Mouse (Mus musculus) cerebellum, postnatal 36 days (tissue): ENCODE results near the gene Slc25a39.

Experiments
- DNase-seq, 2 experiments: peaks; one replicate each; pipeline ENCODE4 v3.0.0; 2021 to 2022; ENCODE audit warnings: mixed read lengths in 2 of 2

Slc25a39 gene

DNA sequence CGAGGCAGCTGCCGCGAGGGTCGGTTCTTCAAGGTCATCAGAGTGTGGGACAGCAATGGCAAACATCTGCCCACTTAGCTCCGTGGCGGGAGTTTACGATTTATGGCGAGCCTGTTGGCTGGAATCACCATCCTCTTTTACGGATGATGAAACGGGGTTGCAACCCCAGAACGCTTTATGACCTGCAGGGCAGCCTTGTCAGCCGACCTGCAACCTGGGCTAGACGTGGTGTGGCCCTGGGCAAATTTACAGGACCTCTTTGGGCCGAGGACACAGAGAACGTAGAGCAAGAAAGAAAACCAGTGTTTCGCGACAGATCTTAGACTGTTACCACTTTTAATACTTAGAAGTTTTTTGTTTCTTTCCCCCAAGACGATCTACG is at the start of gene Slc25a39:
Gene Slc25a39 (minus strand): TSS at position 113 of the 382 bp plus-strand sequence.
- DNase-seq, result no peak

DNA sequence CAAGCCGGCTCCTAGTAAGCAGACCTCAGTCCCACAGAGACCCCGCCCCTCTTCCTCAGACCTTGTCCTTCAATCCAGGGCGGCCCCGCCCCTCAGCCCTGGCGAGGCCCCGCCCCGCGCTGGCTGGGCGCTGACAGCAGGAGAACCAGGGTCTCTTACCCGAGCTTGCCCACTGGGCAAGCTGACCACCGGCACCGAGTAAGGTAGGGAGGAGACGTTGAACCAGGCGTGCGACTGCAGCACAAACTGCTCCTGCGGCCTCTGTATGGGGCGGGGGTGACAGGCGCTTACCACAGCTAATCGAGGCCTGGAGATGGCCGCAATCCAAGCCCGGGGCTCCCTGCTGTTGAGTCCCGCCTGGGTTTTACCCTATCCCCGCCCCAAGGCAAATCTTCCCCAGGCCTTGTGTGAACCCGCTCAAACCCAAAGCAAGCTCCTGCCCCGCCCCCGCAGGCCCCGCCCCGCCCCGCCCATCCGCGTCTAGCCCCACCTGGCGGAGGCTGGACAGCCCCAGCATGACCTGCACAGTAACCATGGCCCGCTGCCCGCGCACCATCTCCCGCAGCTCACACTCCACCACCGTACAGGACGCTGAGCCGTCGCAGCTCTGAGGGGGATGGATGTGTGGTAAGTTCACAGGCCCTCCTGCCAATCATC is 48.1 kb upstream of the Slc25a39 start:
- peak; percentile 57 to 77 for DNase-seq

DNA sequence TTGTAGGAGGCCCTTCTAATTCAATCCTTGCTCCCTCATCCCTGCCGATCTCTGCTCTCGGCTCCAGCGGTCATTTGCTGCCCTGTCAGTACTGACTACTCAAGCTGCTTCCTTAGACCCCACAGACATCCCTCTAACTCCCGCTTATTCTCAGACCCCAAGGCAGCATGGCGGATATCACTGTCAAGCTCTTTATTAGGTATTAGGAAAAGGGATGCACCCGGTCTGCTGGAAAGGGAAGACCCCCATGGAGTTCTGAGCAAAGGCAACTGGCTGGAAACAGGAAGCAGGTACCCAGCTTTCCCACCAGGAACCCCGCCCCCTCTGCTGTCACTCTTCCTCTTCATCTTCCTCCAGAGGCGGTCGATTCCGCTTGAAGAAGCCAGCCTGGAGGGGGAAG is 45.4 kb upstream of the Slc25a39 start:
- no peak for DNase-seq

DNA sequence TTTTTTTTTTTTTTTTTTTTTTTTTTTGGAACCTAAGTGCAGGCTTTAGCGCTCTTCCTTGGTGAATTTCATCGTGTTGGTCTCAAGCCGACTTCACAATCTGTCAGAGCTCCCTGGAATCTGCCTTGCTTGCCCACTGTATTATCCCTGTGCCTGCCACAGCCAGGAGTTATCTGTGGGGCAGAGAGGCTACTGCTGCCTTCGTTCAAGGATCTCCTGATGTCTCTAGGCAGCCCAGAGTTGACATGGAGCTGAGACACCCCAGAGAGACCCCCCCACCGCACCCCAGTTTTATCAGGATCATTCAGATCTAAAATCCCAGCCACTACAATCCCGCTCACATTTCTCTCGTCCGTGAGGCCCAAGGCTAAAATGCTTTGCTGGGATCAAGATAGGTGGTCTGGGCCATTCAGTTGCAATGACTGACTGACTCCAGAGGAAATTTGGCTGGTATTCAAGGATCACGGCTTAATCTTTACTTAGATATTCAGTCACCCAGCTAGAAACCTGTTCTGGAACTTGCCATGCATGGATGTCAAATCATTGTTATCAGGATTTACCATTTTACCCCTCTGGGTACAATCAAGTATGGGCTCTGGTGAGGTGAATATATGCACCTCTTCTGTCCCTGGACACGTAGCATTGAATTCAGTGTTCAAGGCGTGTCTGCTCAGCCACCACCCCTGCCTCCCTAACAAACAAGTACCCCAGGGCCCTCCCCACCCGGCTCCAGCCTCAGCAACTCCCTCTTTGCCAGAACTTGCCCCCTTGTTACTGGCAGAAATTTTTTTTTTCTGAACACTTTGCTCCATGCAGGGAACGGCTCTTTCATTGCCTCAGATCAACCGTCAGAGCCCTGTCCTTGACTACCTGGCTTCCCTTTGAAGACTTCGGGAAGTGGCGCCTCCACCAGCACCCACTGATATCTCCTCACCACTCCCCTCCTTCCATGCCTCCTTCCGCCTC is 41.6 kb upstream of the Slc25a39 start:
- DNase-seq, result peak; percentile 48 to 60

DNA sequence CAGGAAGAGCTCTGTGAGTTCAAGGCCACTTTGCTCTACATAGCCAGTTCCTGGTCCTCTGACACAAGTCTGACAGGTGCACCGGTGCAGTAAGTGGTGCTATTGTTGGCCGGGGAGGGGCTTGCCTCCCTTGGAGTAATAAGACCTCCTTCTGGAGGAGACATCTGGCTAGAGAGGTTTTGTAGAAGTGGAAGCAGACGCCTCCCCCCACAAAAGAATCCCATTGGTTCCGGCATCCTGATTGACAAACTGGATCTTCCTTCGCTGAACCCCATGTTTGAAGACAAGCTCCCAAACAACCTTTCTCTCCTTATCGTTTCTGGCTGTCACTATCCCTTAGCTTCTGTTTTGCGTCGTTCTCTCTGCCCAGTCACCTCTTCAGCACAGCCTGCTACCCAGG is 40.6 kb upstream of the Slc25a39 start:
- DNase-seq, result peak in 1 of 2 experiments; percentile 21

DNA sequence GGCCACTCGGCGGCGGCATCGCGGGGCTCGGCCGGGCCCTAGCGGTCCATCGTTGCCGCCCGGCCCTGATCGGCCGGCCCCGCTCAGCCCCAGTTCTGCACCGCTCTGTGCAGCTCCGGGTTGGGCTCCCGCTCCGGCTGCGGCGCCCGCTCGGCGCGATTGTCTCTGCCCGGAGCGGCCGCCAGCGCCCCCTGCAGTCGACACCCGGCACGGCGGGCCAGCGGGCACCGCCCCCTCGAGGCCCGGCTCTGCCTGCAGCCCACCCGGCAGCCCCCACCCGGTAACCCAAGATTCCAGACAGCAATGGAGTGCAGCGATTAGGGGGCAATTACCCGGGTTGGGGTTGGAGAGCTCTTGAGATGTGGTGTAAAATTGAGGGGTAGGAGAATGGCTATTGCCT is 39.8 kb upstream of the Slc25a39 start, which contains the start of gene Fam171a2:
Gene Fam171a2 (minus strand): TSS at position 186 of the 400 bp plus-strand sequence.
- peak; percentile 85 to 88 for DNase-seq

DNA sequence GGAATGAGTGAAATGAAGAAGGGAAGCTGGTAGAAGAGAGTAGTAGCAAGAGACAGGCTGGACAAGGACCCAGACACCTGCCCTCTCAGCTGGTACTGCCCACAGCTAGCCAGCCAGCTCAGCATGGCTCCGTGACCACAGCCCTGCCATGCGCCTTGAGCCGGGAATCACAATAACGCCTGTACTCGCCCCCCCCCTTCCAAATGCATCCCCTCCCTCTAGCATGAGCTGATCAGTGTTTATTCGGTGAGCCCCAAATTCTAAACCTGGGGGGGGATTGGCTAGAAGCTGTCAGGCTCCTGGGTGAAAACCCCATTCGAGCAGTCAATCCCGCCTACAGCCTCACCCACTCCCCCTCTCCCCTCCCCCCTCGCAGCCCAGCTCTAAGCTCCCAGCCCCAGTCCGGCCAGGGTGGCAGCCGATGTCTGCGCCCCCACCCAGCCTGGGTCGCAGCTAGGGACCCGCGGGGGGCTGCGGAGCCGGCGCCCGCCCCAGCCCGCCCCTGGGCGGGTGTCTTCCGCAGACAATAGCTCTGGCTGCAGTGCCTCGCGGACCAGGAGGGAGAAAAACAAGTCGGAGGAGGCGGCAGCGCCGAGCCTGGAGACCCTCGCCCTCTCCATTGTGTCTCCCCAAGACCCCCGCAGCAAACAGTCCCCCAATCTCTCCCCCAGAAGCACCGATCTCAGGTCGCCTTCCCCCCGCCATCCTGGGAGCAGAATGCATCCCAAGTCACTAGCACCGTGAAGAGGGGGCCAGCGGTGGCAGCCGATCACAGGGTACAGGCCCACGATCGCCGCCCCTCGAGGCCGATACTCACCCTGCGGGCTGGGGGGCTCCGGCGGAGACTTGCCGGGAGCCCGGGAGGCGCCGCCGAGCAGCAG is 39.1 kb upstream of the Slc25a39 start:
- DNase-seq, result peak; percentile 64 to 71

DNA sequence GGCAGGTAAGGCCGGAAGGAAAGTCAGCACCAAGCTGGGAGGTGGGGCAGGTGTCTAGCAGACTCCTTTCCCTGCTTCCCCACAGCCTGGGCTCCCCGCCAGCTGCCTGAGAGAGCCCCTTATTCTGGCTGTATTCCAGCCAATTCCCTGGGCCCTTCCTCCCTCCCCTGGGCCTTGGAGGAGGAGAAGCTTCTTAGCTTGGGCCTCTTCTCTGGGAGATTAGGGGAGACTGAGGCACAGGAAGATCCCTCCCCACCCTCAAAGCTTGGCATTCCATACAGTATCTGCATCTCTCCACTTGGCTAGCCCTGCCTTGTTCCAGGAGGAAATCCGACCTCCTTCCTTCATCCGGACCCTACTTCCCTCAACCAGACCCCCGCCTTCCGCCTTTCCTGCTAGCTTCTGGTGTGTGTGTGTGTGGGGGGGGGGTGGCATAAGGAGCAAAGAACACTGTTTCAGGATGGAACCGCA is 38.2 kb upstream of the Slc25a39 start:
- DNase-seq, result peak; percentile 32 to 50

DNA sequence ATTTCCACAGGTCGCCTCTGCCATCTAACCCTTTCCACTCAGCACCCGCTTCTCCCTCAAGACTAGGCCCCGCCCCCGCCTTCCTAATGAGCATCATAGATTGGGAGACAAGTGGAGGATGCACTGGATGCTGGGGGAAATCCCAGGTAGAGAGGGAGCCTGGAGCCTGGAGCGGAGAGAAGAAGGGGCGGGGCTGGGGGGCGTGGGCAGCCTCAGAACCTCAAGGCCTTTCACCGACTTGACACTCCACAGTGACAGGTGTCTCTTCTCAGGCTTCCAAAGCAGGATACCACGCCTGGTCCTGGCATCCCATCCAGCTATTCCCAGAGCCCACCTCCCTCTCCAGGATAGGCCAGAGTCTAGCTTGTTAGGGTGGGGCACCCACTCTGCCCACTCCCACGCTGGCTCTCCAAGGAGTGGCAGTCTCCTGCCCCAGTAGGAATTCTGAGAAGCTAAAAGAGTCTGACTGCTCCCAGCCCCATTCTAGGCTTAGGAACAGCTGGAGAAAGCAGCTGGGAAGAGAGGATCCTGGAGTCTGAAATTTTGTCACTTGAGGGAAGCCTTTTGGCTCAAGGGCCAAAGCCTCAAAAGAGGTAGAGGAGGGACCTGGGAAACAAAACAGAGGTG is 37.6 kb upstream of the Slc25a39 start:
- DNase-seq, result peak in 1 of 2 experiments; percentile 29

DNA sequence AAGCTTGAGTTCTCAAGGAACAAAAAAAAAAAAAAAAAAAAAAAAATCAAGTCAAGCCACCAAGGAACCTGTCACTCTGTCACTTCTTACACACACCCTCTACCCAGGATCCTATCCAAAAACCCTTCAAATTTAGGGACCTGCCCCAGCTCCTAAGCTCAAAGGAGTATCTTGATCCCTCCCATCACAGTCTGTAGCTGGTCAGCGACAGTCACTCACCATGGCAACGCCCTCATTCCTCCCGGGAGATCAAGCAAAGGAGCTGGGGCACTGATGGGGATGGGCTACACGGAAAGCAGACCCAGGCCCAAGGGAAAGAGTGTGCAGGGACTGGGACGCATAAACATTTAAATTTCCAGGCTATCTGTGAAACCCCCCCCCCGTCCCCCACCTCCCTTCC is 37.0 kb upstream of the Slc25a39 start:
- no peak for DNase-seq

DNA sequence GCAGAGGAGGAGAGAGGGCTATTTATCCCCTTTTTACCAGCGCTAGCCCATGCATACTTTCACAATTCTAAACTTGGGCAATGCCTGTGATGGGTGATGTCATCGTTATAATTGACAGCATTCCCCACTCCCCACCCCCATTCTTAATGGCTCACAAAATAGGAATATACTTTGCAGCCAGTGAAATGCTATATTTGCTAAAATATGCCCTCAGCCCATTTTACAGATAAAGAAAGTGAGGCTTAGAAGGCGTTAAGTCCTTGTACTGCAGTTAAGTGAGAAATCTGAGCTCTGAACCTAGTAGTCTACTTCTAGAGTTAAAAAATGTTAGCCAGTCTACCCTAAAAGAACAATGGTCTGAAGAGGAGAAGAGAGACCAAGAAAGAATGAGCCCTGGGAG is 36.6 kb upstream of the Slc25a39 start:
- no peak for DNase-seq

DNA sequence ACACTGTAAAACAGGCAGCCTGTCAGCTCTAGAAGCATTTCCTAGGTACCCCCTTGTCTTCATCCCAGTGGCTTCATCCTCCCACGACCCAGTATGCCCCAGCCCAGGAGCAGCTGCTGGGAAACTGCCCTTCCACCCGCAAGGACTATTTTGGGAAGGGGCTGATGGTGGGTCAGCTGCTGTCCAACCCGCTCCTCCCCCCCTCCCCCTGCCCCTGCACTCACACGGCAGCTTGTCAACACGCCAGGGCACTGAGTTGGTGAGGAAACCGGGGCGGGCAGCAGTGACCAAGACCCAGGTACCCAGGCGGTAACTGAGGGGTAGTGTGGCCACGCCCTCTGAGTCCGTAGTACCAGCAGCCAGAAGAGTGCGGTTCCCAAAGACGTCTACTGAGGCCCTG is 36.0 kb upstream of the Slc25a39 start:
- no peak for DNase-seq

DNA sequence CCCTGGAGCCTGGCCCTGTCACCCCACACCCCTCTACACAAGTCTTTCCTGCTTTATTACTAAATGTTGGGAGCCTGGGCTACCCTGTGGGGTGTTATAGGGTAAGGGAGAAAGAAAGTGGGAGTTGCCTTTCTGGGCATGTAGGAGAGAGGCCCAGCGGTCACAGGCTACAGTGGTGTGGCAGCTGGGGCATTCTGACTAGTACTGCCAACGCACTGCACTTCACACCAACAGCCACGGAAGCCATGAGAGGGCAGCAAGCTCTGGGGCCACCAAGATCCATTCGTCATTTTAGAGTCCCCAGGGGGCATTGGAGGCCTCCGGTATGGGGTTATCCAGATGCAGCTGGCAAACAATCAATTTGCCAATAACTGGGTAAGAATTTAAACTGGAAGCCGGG is 34.3 kb upstream of the Slc25a39 start:
- DNase-seq, result no peak

DNA sequence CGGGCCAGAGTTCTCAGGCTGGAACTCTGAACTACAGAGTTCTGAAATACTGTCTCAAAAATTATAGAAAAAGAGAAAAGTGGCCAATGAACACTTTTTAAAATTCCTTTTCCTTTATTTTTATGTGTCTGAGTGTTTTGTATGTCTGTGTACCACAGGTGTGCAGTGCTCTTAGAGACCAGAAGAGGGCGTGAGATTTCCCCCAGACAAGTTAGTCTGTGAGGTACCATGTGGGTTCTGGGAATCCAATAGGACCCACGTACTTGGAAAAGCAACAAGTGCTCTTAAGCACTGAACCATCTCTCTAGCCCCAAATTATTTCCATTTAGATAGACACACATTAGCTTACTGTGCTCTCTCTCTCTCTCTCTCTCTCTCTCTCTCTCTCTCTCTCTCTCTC is 33.7 kb upstream of the Slc25a39 start:
- no peak for DNase-seq

DNA sequence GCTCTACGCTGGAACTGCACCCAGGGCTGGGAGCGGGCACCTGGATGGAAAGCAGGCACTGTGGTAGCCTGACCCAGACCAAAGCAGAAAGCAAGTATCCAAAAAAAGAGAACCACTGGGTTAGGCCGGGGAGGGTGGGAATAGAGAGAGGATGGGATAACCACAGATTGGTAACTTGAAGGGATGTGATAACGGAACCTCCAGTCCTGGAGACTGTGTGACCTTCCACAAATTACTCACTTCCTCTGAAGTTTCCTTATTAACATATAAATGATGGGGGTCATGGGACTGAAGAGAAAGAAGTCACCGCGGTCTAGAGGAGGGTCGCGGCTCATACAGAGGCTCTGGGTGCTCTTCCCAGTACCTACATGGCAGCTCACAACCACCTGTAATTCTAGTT is 32.5 kb upstream of the Slc25a39 start:
- DNase-seq, result no peak

DNA sequence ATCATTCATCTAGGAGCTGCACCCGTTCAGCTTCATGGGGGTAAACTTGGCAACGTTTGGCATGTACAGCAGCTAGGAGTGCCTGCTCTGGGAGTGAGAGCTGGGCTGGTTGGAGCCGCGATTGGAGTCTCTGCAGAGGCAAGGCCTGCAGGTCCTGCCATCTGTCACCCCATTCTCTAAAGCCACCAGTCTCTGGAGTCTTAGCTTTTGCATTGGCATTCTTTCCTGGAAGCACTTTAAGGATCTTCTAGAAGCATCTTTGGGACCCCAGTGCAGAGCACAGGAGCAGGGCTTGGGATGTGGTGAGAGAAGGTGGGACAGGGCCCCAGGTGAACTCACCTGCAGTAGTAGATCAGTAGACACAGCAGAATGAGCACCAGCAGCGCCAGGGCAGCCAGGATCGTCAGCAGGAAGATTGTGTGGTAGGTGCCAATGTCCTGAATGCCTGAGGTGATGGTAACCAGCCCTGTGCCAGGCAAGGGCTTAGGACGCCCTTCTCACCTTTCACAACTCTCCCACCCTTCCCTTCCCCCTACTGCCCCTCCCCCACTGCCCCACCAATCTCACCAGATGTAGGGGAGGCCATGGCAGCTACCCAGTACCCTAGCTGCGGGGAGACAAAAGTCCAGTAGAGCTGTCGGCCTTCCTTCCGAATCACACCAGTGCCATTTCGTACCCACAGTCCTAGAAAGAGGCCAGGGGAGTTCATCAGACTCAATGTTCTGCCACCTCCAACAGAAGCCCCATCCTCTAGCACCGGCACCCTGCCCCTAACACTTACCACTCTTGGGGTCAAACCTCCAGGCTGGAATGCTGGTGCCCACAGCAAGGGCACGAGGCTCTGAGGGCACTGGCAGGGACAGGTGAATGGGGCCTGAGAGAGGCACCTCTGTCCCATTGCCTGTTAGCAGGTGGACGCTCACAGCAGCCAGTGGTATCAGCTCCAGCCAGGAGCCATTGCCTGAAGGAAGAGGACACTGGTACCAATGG is 31.6 kb upstream of the Slc25a39 start:
- peak; percentile 67 to 74 for DNase-seq

DNA sequence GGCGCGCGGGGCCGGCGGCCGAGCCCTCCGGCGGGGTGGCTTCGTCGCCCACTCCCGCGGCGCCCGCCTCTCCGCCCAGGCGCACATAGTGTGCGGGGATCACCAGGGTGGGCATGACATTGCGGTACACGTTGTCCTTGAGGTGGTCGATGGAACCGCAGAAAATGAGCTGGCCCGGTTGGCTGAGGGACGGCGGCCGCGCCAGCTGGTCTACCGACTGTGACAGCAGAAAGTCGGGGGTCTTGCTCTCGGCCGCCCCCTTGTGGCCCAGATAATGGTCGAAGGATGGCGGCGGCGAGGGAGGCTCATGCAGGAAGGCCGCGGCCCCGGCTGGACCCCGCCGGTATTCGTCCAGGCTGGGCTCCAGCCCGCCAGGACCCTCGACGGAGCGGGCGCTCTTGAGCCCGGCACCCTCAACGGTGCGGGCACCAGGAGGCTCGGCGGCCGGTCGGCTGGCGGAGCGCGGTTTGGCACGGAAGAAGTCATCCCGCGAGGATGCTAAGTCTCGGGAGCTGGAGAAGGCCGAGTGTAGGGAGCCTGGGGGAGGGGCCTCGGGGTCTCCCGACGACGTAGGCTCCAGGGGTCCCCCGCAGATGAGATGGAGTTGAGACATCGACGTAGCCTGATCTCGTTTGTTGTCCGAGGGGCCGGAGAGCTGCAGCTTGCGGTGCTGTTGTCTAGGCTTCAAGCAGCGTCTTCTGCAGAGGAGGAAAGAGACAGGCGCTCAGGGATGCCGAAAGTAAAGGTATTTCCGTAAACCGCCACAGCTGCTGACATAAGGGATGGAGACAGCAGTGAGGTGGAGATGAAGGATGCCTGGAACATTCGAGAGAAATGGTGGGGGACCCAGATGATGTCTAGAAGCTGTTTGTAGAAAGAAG is 30.7 kb upstream of the Slc25a39 start:
- DNase-seq, result peak; percentile 86 to 87

DNA sequence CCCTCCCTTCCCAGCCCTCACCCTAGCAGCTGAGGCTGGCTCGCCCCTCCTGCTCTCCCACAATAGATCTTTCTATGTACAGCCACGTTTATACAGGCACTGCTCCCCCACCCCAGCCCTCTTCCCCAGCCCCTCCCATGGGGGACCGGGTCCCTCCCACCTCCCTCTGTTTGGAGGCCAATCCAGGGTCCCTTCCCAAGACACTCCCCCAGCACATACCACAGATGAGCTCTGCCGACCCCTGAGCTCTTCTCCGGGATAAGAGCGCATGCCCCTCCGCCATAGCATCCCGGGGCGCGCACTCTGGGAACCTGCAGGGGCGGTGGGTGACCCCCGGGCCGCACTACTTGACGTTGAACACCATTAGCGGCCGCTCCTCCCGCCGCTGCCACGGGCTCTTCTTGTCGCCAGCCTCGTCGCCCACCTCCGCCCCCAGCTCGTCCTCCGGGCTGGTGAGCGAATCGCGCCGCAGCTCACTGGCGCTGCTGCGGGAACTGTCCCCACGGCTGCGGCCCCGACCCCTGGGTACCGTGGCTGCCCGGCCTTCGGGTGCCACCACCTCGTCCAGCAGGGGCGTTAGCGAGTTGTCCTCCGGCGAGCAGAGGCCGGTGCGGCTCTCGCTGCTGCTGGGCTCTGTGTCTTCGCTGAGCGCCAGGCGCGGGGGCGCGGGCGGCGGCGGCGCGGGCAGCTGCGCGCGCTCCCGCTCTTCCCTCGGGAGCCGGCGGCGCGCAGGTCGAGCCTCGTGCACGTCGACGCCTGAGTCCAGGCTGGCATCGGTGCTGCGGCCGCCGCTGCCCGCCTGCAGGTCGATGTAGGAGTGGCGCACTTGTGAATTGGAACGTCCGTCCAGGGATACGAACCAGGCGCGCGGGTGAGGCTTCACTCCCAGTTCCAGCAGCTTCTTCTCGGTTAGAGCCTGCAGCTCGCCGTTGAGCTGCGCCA is 29.6 kb upstream of the Slc25a39 start:
- DNase-seq, result peak; percentile 51 to 58

DNA sequence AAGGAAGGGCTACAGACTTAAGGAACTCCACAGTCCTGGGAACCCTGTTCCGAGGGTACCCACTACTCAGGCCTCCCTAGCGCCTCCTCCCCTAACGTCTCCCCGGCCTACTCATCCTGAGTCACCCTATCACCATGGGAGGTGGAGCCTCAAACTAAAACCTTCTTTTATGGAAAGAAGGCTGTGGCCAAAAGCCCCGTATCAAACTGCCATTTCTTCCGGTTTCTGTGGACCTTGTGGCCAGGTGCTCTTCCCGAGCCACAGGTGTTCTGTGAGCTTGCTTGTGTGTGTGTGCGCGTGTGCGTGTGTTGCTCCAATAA is 28.7 kb upstream of the Slc25a39 start:
- no peak for DNase-seq
